In genomic region chrX:99216633-99217459, GRCm38 (mm10) we compare ENCODE assay signal across 9 mouse cellular contexts.
DNase-seq lines count a peak whose midpoint lies in the region; ATAC-seq and TF ChIP-seq lines count a peak whose summit lies in the region.
"Had no signal": no experiment of that assay in that cellular context is flagged by ENCODE, and none has a peak within 500 bp of the region (broad histone marks: within the 10 kb centered on the region; RNA-seq: fewer than 3 reads in every experiment).

No protein-coding gene starts in this region.

- in situ Hi-C loops in ES-E14 (cut with MboI; ENCODE audit: low sequenced_read_pairs in 2 of 2, unreplicated experiment in 2 of 2), result no loop called here

- H3K27me3 ChIP-seq in forebrain, embryonic 14.5 days (replicated peaks; ENCODE audit: control insufficient read depth, insufficient read depth, low read length), result no peaks in the 10 kb centered on the region
- H3K27me3 ChIP-seq in small intestine, adult 2 months (ENCODE audit: control insufficient read depth, insufficient read depth, low read length), result no peaks in the 10 kb centered on the region

- TF ChIP-seq POLR2A in small intestine, adult 2 months (IDR thresholded peaks at IDR 0.05; ENCODE audit: low read depth, low read length), result no peak

- H3K4me3 ChIP-seq in ES-E14 (ENCODE audit: insufficient read depth in 1 of 2, low read depth in 1 of 2, low read length in 2 of 2, poor library complexity in 1 of 2, severe bottlenecking in 1 of 2), result peak overlapping the region; percentile 36 to 47; a peak in 2 of 4 replicates
- peak overlapping the region; percentile 27 for H3K4me3 ChIP-seq in forebrain, embryonic 14.5 days (ENCODE audit: low read depth, low read length)
- H3K4me3 ChIP-seq in small intestine, adult 2 months (ENCODE audit: low read depth, low read length), result peak overlapping the region; percentile 57

- peak overlapping the region; percentile 55 for H3K4me2 ChIP-seq in forebrain, embryonic 14.5 days (ENCODE audit: low read length)

- 29% methylated on average over 58 of the region's 60 CpGs for WGBS in forebrain, embryonic 14.5 days
- 16% methylated on average over 57 of the region's 60 CpGs for WGBS in small intestine, adult 2 months

- DNase-seq in ES-E14 (ENCODE audit: low read depth, low spot score), result no peak
- DNase-seq in cerebellum, adult 11-12 months, result peak; percentile 34
- peak; percentile 41 for DNase-seq in forebrain, embryonic 14.5 days (ENCODE audit: low spot score)
- DNase-seq in heart, postnatal 4 days, result peak; percentile 57
- DNase-seq in left cerebral cortex, postnatal 4 days, result peak; percentile 28
- DNase-seq in thymus, adult 18-20 months, result no peak

- ATAC-seq in forebrain, embryonic 14.5 days, result peak; percentile 65
- peak; percentile 45; the same call in 1 of the 2 replicates for ATAC-seq in megakaryocyte progenitor cell, adult 5-6 weeks (replicated peaks; ENCODE audit: poor library complexity)
- ATAC-seq: Patski had no signal

- no peak overlapping the region for H3K27ac ChIP-seq in ES-E14 (ENCODE audit: insufficient read depth, low read depth, low read length, poor library complexity, severe bottlenecking)
- peak overlapping the region; percentile 58; the same call in 1 of the 2 replicates for H3K27ac ChIP-seq in forebrain, embryonic 14.5 days (ENCODE audit: low read depth, low read length)
- no peak overlapping the region for H3K27ac ChIP-seq in small intestine, adult 2 months (ENCODE audit: insufficient read depth, low read depth, low read length)

- intact Hi-C loops in left cerebral cortex, postnatal 4 days (cut with DNase I), result loop anchor here (5.0 kb wide), 1 partner anchor 70 kb away; no protein-coding TSS in a partner anchor

- no peaks in the 10 kb centered on the region for H3K36me3 ChIP-seq in ES-E14 (ENCODE audit: control insufficient read depth, insufficient read depth, low read length, poor library complexity, severe bottlenecking)
- H3K36me3 ChIP-seq in forebrain, embryonic 14.5 days (ENCODE audit: control insufficient read depth, insufficient read depth, low read length), result no peaks in the 10 kb centered on the region
- no peaks in the 10 kb centered on the region for H3K36me3 ChIP-seq in small intestine, adult 2 months (ENCODE audit: control insufficient read depth, insufficient read depth, low read length)

- no peak for TF ChIP-seq CTCF in small intestine, adult 2 months (IDR thresholded peaks at IDR 0.05; ENCODE audit: extremely low read depth, insufficient read length, insufficient replicate concordance, low read depth, low read length)

- no peaks in the 10 kb centered on the region for H3K4me1 ChIP-seq in ES-E14 (ENCODE audit: control insufficient read depth in 2 of 2, insufficient read depth in 2 of 2, low read length in 2 of 2, poor library complexity in 1 of 2)
- H3K4me1 ChIP-seq in forebrain, embryonic 14.5 days (ENCODE audit: control insufficient read depth, insufficient read depth, low read length), result peaks cover 9% of the 10 kb centered on the region
- H3K4me1 ChIP-seq in small intestine, adult 2 months (ENCODE audit: control insufficient read depth, insufficient read depth, insufficient read length, low read length), result peaks cover 3% of the 10 kb centered on the region

- no peaks in the 10 kb centered on the region for H3K9me3 ChIP-seq in ES-E14 (ENCODE audit: control insufficient read depth, insufficient read depth, low read depth, low read length)
- no peaks in the 10 kb centered on the region for H3K9me3 ChIP-seq in forebrain, embryonic 14.5 days (replicated peaks; ENCODE audit: control insufficient read depth, low read length)

- H3K9ac ChIP-seq in ES-E14 (ENCODE audit: insufficient read depth, low read depth, low read length, poor library complexity, severe bottlenecking), result no peak overlapping the region
- peak overlapping the region; percentile 62 for H3K9ac ChIP-seq in forebrain, embryonic 14.5 days (ENCODE audit: low read length)

TF ChIP-seq in ES-E14, 5 proteins besides CTCF, POLR2A, EP300 and RAD21:
- TF ChIP-seq ZC3H11A (IDR thresholded peaks at IDR 0.05; ENCODE audit: borderline replicate concordance, low read depth, low read length) (no peak), HCFC1 (IDR thresholded peaks at IDR 0.05; ENCODE audit: borderline replicate concordance, insufficient read depth, low read length) (no peak), ZNF384 (IDR thresholded peaks at IDR 0.05; ENCODE audit: low read depth, low read length) (no peak), MAFK (IDR thresholded peaks at IDR 0.05; ENCODE audit: insufficient read depth, low read depth, low read length) (0 out of 2 replicates have a peak, but pooled peaks have one; percentile 32), CHD2 (IDR thresholded peaks at IDR 0.05; ENCODE audit: low read depth, low read length) (no peak)
TF ChIP-seq in ES-E14: peak in this region for 1.

Comparison
In these comparisons a context has a peak if more than half of its experiments do, and no peak if none do; other contexts are left out.
1. DNase-seq: peak in cerebellum, adult 11-12 months (single experiment), forebrain, embryonic 14.5 days (single experiment), heart, postnatal 4 days (single experiment) and left cerebral cortex, postnatal 4 days (single experiment); none in ES-E14 (single experiment) and thymus, adult 18-20 months (0 of 2).
2. Peak in every context shown above with its lines, with median percentiles within 50 percentile points of each other: H3K4me3 ChIP-seq.